Mouse (Mus musculus): ENCODE measurements around the gene Ell3.

Ell3 gene

GRCm38 (mm10) chr2:121447006-121447405, 2.9 kb upstream of the Ell3 start:
- no peak for DNase-seq

- DNase-seq, result no peak
Measured at GRCm38 (mm10) chr2:121446506-121446905, 2.4 kb upstream of the Ell3 start.

GRCm38 (mm10) chr2:121445117-121445516, 1.0 kb upstream of the Ell3 start:
- no peak for DNase-seq

- no peak for DNase-seq
Measured at GRCm38 (mm10) chr2:121443068-121443349, 1.1 kb downstream of the Ell3 start.

- DNase-seq, result peak; percentile 84 to 88
Measured at GRCm38 (mm10) chr2:121442259-121443067, 1.6 kb downstream of the Ell3 start.

GRCm38 (mm10) chr2:121441800-121442199, 2.3 kb downstream of the Ell3 start:
- DNase-seq, result peak in 1 of 2 experiments; percentile 12

GRCm38 (mm10) chr2:121440834-121441605, 3.1 kb downstream of the Ell3 start:
- DNase-seq, result no peak

- peak in 1 of 2 experiments; percentile 27 for DNase-seq
Measured at GRCm38 (mm10) chr2:121439746-121440145, 4.3 kb downstream of the Ell3 start.

- DNase-seq, result no peak
Measured at GRCm38 (mm10) chr2:121434854-121435253, 9.2 kb downstream of the Ell3 start.

GRCm38 (mm10) chr2:121425890-121426289, 18.2 kb downstream of the Ell3 start:
- no peak for DNase-seq

- DNase-seq, result no peak
Measured at GRCm38 (mm10) chr2:121423166-121423565, 20.9 kb downstream of the Ell3 start.

GRCm38 (mm10) chr2:121418476-121418875, 25.6 kb downstream of the Ell3 start:
- no peak for DNase-seq

- no peak for DNase-seq
Measured at GRCm38 (mm10) chr2:121416356-121416755, 27.7 kb downstream of the Ell3 start.

GRCm38 (mm10) chr2:121415591-121415990, 28.5 kb downstream of the Ell3 start:
- DNase-seq, result no peak

- DNase-seq, result no peak
Measured at GRCm38 (mm10) chr2:121415103-121415502, 29.0 kb downstream of the Ell3 start.

GRCm38 (mm10) chr2:121414139-121414685, 29.9 kb downstream of the Ell3 start:
- DNase-seq, result no peak

GRCm38 (mm10) chr2:121413387-121414042, 30.6 kb downstream of the Ell3 start, which contains the start of the genes Pdia3 and Catsper2:
Gene Pdia3 (plus strand): TSS chr2:121413775.
Gene Catsper2 (minus strand): TSS chr2:121413792.
- DNase-seq, result peak; percentile 96 to 98

GRCm38 (mm10) chr2:121412843-121413386, 31.2 kb downstream of the Ell3 start:
- DNase-seq, result peak in 1 of 2 experiments; percentile 3

GRCm38 (mm10) chr2:121408160-121408559, 35.9 kb downstream of the Ell3 start:
- DNase-seq, result peak; percentile 38 to 54

- DNase-seq, result no peak
Measured at GRCm38 (mm10) chr2:121403296-121403695, 40.8 kb downstream of the Ell3 start.

GRCm38 (mm10) chr2:121396624-121397023, 47.5 kb downstream of the Ell3 start:
- DNase-seq, result peak; percentile 92 to 94
